Mouse (Mus musculus): ENCODE data around the gene Mmp14.

DNA sequence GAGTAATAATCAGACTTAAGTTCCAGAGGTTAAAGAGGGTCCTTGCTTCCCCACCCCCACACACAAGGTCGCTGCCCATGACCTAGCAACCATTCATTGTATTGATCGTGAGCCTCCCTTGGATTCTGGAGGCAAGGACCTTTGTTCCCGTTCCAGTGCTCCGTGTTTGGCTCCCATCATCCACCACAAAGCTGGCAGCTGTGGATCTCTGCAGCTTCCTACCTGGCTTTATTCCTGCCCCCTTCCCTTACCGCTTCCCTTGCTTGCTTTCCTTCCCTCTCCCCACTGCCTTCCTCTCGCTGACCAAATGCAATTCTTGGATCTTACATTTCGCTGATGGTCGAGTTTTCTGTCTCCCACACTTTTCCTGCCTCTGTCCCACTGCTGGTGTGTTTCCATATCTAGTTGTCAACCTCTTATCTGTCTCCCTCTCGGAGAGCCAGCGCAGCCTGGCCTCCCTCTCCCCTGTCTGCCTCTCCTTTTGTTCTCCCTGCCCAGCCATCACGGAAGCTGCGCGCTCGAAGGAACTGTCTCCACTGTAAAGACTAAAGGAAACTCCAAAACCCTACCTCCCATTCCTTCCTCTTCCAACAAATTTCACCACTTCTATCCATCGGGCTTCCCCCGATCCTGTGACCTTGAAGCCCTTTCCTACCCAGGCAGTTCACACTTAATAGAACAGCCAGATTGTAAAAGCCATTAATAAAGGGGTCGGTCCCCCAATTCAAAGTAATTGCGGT, 836 bp upstream of the Mmp14 start:
- TF ChIP-seq CTCF (IDR thresholded peaks at IDR 0.05; ENCODE audit: low read depth), result no peak
- TF ChIP-seq EP300 (IDR thresholded peaks at IDR 0.05; ENCODE audit: low read depth), result no peak
